ENCODE assay signal across 8 mouse cellular contexts in genomic region chr19:7264088-7264765, GRCm38 (mm10). TPM values are rescaled to one million over a fixed set of nuclear protein-coding genes. Genes with fewer than 3 reads are reported as not detected.
A peak's percentile ranks its signal among the peaks of the same experiment; 100 is the strongest.
DNase-seq lines count a peak whose midpoint lies in the region; ATAC-seq and TF ChIP-seq lines count a peak whose summit lies in the region.

No protein-coding gene starts in this region.

- WGBS in heart, embryonic 13.5 days, result 17% methylated on average over 9 of the region's 9 CpGs
- 18% methylated on average over 9 of the region's 9 CpGs for WGBS in kidney, embryonic 16.5 days
- WGBS in lung, postnatal 0 days, result 13% methylated on average over 9 of the region's 9 CpGs

- TF ChIP-seq CTCF in ES-Bruce4 (IDR thresholded peaks at IDR 0.05; ENCODE audit: low read depth, low read length), result peak; percentile 91
- peak; percentile 92 for TF ChIP-seq CTCF in brain, embryonic 14.5 days (IDR thresholded peaks at IDR 0.05; ENCODE audit: borderline replicate concordance, extremely low read depth, insufficient read depth, insufficient read length)
- TF ChIP-seq CTCF in embryonic fibroblast, embryonic 13.5 days (IDR thresholded peaks at IDR 0.05; ENCODE audit: borderline replicate concordance, insufficient read depth, low read length), result peak; percentile 93
- peak; percentile 91 for TF ChIP-seq CTCF in lung, postnatal 0 days (IDR thresholded peaks at IDR 0.05)

- no peak overlapping the region for H3K4me3 ChIP-seq in ES-Bruce4 (ENCODE audit: low read depth, low read length)
- no peak overlapping the region for H3K4me3 ChIP-seq in embryonic fibroblast, embryonic 13.5 days (ENCODE audit: insufficient read depth, low read length)
- H3K4me3 ChIP-seq in heart, embryonic 13.5 days, result peak overlapping the region; percentile 1; the same call in 1 of the 2 replicates
- no peak overlapping the region for H3K4me3 ChIP-seq in kidney, embryonic 16.5 days (ENCODE audit: low read length)
- no peak overlapping the region for H3K4me3 ChIP-seq in lung, postnatal 0 days (ENCODE audit: low read depth, low read length)

- H3K4me2 ChIP-seq in heart, embryonic 13.5 days, result peak overlapping the region; percentile 32
- no peak overlapping the region for H3K4me2 ChIP-seq in kidney, embryonic 16.5 days (replicated peaks; ENCODE audit: low read depth, low read length)
- H3K4me2 ChIP-seq in lung, postnatal 0 days (replicated peaks; ENCODE audit: low read depth, low read length), result no peak overlapping the region

- DNase-seq in brain, embryonic 14.5 days (ENCODE audit: low read depth), result peak; percentile 84
- DNase-seq in lung, postnatal 0 days (ENCODE audit: low spot score), result peak; percentile 76
- peak; percentile 83 for DNase-seq in retina, postnatal 1 day
- DNase-seq in urinary bladder, adult 2 months (ENCODE audit: low spot score), result peak; percentile 76

- no peaks in the 10 kb centered on the region for H3K27me3 ChIP-seq in ES-Bruce4 (ENCODE audit: control insufficient read depth, insufficient read depth, low read length, poor library complexity, severe bottlenecking)
- no peaks in the 10 kb centered on the region for H3K27me3 ChIP-seq in heart, embryonic 13.5 days (replicated peaks)
- H3K27me3 ChIP-seq in kidney, embryonic 16.5 days (ENCODE audit: insufficient read depth, low read length), result no peaks in the 10 kb centered on the region
- H3K27me3 ChIP-seq in lung, postnatal 0 days (replicated peaks; ENCODE audit: insufficient read depth, low read length), result no peaks in the 10 kb centered on the region

- ATAC-seq in heart, embryonic 13.5 days (ENCODE audit: extremely low read depth, insufficient number of reproducible peaks, low FRiP score, low TSS enrichment), result no peak
- ATAC-seq in kidney, embryonic 16.5 days (ENCODE audit: low FRiP score, low TSS enrichment), result no peak
- ATAC-seq in lung, postnatal 0 days, result no peak; the same call in 1 of the 2 replicates

- H3K36me3 ChIP-seq in ES-Bruce4 (ENCODE audit: control insufficient read depth, insufficient read depth, low read length, poor library complexity, severe bottlenecking), result no peaks in the 10 kb centered on the region
- H3K36me3 ChIP-seq in heart, embryonic 13.5 days, result no peaks in the 10 kb centered on the region
- no peaks in the 10 kb centered on the region for H3K36me3 ChIP-seq in kidney, embryonic 16.5 days (ENCODE audit: insufficient read depth, low read length)
- H3K36me3 ChIP-seq in lung, postnatal 0 days (ENCODE audit: insufficient read depth, low read length), result no peaks in the 10 kb centered on the region

- peak overlapping the region; percentile 14 for H3K9ac ChIP-seq in ES-Bruce4 (ENCODE audit: low read depth, poor library complexity, severe bottlenecking)
- H3K9ac ChIP-seq in heart, embryonic 13.5 days, result peak overlapping the region; percentile 72
- H3K9ac ChIP-seq in kidney, embryonic 16.5 days (replicated peaks; ENCODE audit: low read length), result 0 out of 2 replicates have a peak overlapping the region, but pooled peaks have one; percentile 27
- H3K9ac ChIP-seq in lung, postnatal 0 days (replicated peaks; ENCODE audit: low read depth), result no peak overlapping the region

- 0 out of 2 replicates have a peak, but pooled peaks have one; percentile 41 for TF ChIP-seq EP300 in ES-Bruce4 (IDR thresholded peaks at IDR 0.05; ENCODE audit: insufficient read depth, low read depth, low read length)
- TF ChIP-seq EP300 in lung, postnatal 0 days (IDR thresholded peaks at IDR 0.05), result no peak

- H3K27ac ChIP-seq in ES-Bruce4 (ENCODE audit: insufficient read depth, low read length), result peak overlapping the region; percentile 93
- H3K27ac ChIP-seq in embryonic fibroblast, embryonic 13.5 days (ENCODE audit: insufficient read depth, low read length), result no peak overlapping the region
- peak overlapping the region; percentile 97 for H3K27ac ChIP-seq in heart, embryonic 13.5 days (replicated peaks)
- H3K27ac ChIP-seq in kidney, embryonic 16.5 days (ENCODE audit: low read length), result no peak overlapping the region
- no peak overlapping the region for H3K27ac ChIP-seq in lung, postnatal 0 days (ENCODE audit: low read length)

- peaks cover 5% of the 10 kb centered on the region for H3K4me1 ChIP-seq in ES-Bruce4 (ENCODE audit: control insufficient read depth, insufficient read depth, low read length)
- 0 out of 2 replicates have a peak, but pooled peaks cover 3% of the 10 kb centered on the region for H3K4me1 ChIP-seq in embryonic fibroblast, embryonic 13.5 days (ENCODE audit: control insufficient read depth, insufficient read depth, low read length)
- H3K4me1 ChIP-seq in heart, embryonic 13.5 days, result peaks cover 45% of the 10 kb centered on the region
- peaks cover 40% of the 10 kb centered on the region for H3K4me1 ChIP-seq in kidney, embryonic 16.5 days (ENCODE audit: insufficient read depth, low read length)
- peaks cover 16% of the 10 kb centered on the region for H3K4me1 ChIP-seq in lung, postnatal 0 days (ENCODE audit: insufficient read depth, low read depth, low read length)

- no peaks in the 10 kb centered on the region for H3K9me3 ChIP-seq in ES-Bruce4 (replicated peaks; ENCODE audit: control insufficient read depth, insufficient read depth, low read length, poor library complexity, severe bottlenecking)
- H3K9me3 ChIP-seq in heart, embryonic 13.5 days, result peaks cover 7% of the 10 kb centered on the region; the same call in 1 of the 2 replicates
- H3K9me3 ChIP-seq in kidney, embryonic 16.5 days (ENCODE audit: low read length), result no peaks in the 10 kb centered on the region
- no peaks in the 10 kb centered on the region for H3K9me3 ChIP-seq in lung, postnatal 0 days (ENCODE audit: low read length)

- TF ChIP-seq POLR2A in ES-Bruce4 (IDR thresholded peaks at IDR 0.05; ENCODE audit: insufficient read depth, low read length), result no peak
- TF ChIP-seq POLR2A in brain, embryonic 14.5 days (IDR thresholded peaks at IDR 0.05; ENCODE audit: borderline replicate concordance, extremely low read depth, insufficient read depth, insufficient read length, poor library complexity, severe bottlenecking), result no peak
- TF ChIP-seq POLR2A in embryonic fibroblast, embryonic 13.5 days (IDR thresholded peaks at IDR 0.05; ENCODE audit: low read depth, low read length), result no peak

RNA-seq across cellular contexts. Expression of gene Rcor2, which starts 2.9 kb away (rescaled TPM):
- polyA plus RNA-seq in ES-Bruce4 (2011; ENCODE audit: insufficient read depth, insufficient read length, low read depth, missing spikeins), result 69.4 and 78.5 TPM in 2 replicates
- 134 and 211 TPM in 2 replicates for polyA plus RNA-seq in brain, embryonic 14.5 days (2012; rRNA removed)
- polyA plus RNA-seq in embryonic fibroblast, embryonic 13.5 days (2011; ENCODE audit: insufficient read length, low read depth, missing spikeins), result 10.3 and 11.6 TPM in 2 replicates
- 12.7 and 16.5 TPM in 2 replicates for polyA plus RNA-seq in heart, embryonic 13.5 days (2015; fragmentation: Nextera tagmentation; extraction: Ambion mirVana)
- polyA plus RNA-seq in kidney, embryonic 16.5 days (2015; fragmentation: Nextera tagmentation; extraction: Ambion mirVana), result 8.7 and 10.8 TPM in 2 replicates
- polyA plus RNA-seq in lung, postnatal 0 days (2015; fragmentation: Nextera tagmentation; extraction: Ambion mirVana), result 1.3 and 1.5 TPM in 2 replicates
- polyA plus RNA-seq in urinary bladder, adult 2 months (2012; rRNA removed), result 10.2 and 10.4 TPM in 2 replicates

RNA-seq across cellular contexts. Expression of gene Naa40, which starts 23.2 kb away (rescaled TPM):
- 41.0 and 45.1 TPM in 2 replicates for polyA plus RNA-seq in ES-Bruce4 (2011; ENCODE audit: insufficient read depth, insufficient read length, low read depth, missing spikeins)
- 74.8 and 79.2 TPM in 2 replicates for polyA plus RNA-seq in brain, embryonic 14.5 days (2012; rRNA removed)
- polyA plus RNA-seq in embryonic fibroblast, embryonic 13.5 days (2011; ENCODE audit: insufficient read length, low read depth, missing spikeins), result 23.4 and 24.8 TPM in 2 replicates
- polyA plus RNA-seq in heart, embryonic 13.5 days (2015; fragmentation: Nextera tagmentation; extraction: Ambion mirVana), result 51.0 and 52.1 TPM in 2 replicates
- 81.4 and 88.0 TPM in 2 replicates for polyA plus RNA-seq in kidney, embryonic 16.5 days (2015; fragmentation: Nextera tagmentation; extraction: Ambion mirVana)
- 16.6 and 17.7 TPM in 2 replicates for polyA plus RNA-seq in lung, postnatal 0 days (2015; fragmentation: Nextera tagmentation; extraction: Ambion mirVana)
- polyA plus RNA-seq in urinary bladder, adult 2 months (2012; rRNA removed), result 25.7 and 27.6 TPM in 2 replicates

RNA-seq across cellular contexts. Expression of gene Cox8a, which starts 46.8 kb away (rescaled TPM):
- 584 and 638 TPM in 2 replicates for polyA plus RNA-seq in ES-Bruce4 (2011; ENCODE audit: insufficient read depth, insufficient read length, low read depth, missing spikeins)
- 458 and 614 TPM in 2 replicates for polyA plus RNA-seq in brain, embryonic 14.5 days (2012; rRNA removed)
- 456 and 560 TPM in 2 replicates for polyA plus RNA-seq in embryonic fibroblast, embryonic 13.5 days (2011; ENCODE audit: insufficient read length, low read depth, missing spikeins)
- polyA plus RNA-seq in heart, embryonic 13.5 days (2015; fragmentation: Nextera tagmentation; extraction: Ambion mirVana), result 1,676 and 1,958 TPM in 2 replicates
- polyA plus RNA-seq in kidney, embryonic 16.5 days (2015; fragmentation: Nextera tagmentation; extraction: Ambion mirVana), result 1,116 and 1,175 TPM in 2 replicates
- polyA plus RNA-seq in lung, postnatal 0 days (2015; fragmentation: Nextera tagmentation; extraction: Ambion mirVana), result 889 and 976 TPM in 2 replicates
- polyA plus RNA-seq in urinary bladder, adult 2 months (2012; rRNA removed), result 508 and 528 TPM in 2 replicates

RNA-seq across cellular contexts. Expression of gene Otub1, which starts 58.1 kb away (rescaled TPM):
- 86.7 and 87.5 TPM in 2 replicates for polyA plus RNA-seq in ES-Bruce4 (2011; ENCODE audit: insufficient read depth, insufficient read length, low read depth, missing spikeins)
- 209 and 213 TPM in 2 replicates for polyA plus RNA-seq in brain, embryonic 14.5 days (2012; rRNA removed)
- polyA plus RNA-seq in embryonic fibroblast, embryonic 13.5 days (2011; ENCODE audit: insufficient read length, low read depth, missing spikeins), result 116 and 134 TPM in 2 replicates
- polyA plus RNA-seq in heart, embryonic 13.5 days (2015; fragmentation: Nextera tagmentation; extraction: Ambion mirVana), result 147 and 160 TPM in 2 replicates
- 231 and 241 TPM in 2 replicates for polyA plus RNA-seq in kidney, embryonic 16.5 days (2015; fragmentation: Nextera tagmentation; extraction: Ambion mirVana)
- 107 and 119 TPM in 2 replicates for polyA plus RNA-seq in lung, postnatal 0 days (2015; fragmentation: Nextera tagmentation; extraction: Ambion mirVana)
- 91.0 and 97.6 TPM in 2 replicates for polyA plus RNA-seq in urinary bladder, adult 2 months (2012; rRNA removed)

Comparison
In these comparisons a context has a peak if more than half of its experiments do, and no peak if none do; other contexts are left out.
1. H3K27ac ChIP-seq: peak in ES-Bruce4 (single experiment) and heart, embryonic 13.5 days (single experiment); none in embryonic fibroblast, embryonic 13.5 days (single experiment), kidney, embryonic 16.5 days (single experiment) and lung, postnatal 0 days (single experiment).
2. Peak in every context shown above with its lines, with median percentiles within 50 percentile points of each other: CTCF ChIP-seq and DNase-seq.